Mouse (Mus musculus) induced T-regulatory cell, adult 2 months (primary cell): ENCODE results near the gene Loxl3.

ENCODE experiments used
- DNase-seq: peaks from one replicate; pipeline ENCODE4 v3.0.0-alpha.2; 2012; ENCODE audit warnings: low read depth

Loxl3 gene

DNA sequence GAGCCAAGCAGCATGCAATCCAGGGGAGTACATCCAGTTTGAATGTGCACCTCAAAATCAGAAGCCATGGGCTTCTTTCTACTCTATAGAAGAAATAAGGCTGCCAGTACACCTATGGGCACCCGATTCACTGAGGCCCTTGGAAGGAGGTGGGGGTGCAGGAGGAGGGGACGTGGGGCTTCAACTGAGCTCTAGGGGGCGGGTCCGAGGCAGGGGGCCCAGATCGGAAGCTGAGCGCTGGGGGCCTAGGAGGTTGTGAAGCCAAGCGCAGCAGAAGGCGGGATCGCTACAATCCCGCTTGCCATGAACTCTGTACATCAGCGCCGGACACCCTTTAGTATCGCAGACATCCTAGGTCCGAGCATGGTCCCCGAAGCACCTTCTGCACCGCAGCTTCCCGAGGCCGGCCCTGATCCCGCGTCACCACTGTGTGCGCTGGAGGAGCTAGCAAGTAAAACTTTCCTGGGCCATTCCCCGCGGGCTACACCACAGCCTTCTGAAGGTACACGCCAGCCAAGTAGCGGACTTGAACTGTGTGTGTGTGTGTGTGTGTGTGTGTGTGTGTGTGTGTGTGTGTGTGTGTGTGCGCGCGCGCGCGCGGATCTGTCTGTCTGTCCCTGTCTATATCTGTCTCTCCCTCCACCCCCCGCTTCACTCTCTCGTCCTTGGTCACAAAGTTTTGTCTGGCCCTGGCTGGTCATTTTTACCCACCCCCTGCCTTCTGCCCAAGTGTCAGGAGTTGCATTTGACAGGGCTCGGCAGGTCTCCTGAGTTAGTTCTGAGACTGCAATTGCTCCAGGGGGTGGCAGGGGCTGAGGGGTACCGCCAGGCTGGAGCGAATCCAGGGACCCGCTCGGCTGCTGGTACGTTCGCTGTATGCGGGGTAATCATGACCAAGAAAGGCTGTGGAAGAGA, 52.4 kb downstream of the Loxl3 start, which contains the start of gene Lbx2:
Lbx2 (plus strand) TSS at position 247 of the 915 bp plus-strand sequence.
- DNase-seq: no peak

DNA sequence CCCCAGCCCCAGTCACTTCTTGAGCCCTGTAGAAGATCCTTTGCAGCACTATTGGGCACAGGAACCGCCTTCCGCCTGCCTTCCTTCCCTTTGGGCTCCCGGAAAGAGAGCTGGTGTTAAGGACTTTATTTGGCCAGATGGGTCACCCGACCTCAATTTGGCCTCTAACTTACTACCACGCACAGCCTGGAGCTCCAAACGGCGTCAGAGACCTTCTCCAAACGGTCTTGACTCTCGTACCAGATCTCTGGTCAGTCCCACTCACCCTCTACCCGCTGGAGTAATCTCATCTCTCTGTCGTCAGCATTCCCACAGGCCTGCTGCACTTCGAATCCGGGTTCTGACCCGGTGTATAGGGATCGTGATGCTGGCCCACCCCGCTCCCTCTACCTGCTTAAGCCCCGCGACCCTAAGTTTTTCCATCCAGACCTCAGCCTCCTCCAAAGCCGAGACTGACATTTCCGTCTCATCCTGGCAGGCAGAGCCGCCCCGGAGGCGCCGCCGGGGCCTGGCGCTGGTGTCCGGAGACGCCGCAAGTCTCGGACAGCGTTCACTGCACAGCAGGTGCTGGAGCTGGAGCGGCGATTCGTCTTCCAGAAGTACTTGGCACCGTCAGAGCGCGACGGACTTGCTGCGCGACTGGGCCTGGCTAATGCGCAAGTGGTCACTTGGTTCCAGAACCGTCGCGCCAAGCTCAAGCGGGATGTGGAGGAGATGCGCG, 53.4 kb downstream of the Loxl3 start:
- DNase-seq: no peak

DNA sequence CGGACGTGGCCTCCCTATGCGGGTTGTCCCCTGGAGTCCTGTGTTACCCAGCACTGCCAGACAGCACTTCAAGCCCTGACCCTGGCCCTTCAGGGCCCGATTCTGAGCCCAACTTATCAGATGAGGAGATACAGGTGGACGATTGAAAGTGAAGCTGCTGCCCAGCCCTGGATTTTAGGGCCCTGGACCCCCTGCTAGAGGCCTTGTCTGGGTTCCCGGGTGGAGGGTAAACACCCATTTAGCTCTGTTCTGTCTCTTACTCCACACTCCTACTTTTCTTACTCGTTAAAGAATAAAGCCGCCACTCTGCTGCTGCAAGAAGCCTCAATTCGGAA, 53.9 kb downstream of the Loxl3 start:
- no peak for DNase-seq

- DNase-seq: no peak
Observed at GRCm38 (mm10) chr6:83092416-83093127, 58.6 kb downstream of the Loxl3 start.

DNA sequence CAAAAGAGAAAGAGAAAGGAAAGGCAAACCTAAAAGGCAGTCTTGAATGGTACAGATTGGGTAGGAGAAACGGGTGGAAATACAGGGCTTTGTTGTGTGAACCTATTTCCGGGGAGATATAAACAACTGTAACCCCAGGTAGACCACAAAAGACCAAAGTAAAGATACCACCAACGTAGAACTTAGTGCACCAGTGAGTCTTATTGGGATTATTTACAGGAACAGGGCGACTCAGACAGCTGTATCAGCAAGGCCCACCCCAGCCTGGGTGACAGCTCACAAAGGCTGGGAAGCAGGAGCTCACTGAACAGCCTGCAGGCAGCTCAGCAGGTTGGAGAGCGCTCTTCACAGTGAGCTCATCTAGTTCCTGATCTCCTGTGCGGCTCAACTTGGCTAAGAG, 62.0 kb downstream of the Loxl3 start:
- DNase-seq: peak; percentile 83

DNA sequence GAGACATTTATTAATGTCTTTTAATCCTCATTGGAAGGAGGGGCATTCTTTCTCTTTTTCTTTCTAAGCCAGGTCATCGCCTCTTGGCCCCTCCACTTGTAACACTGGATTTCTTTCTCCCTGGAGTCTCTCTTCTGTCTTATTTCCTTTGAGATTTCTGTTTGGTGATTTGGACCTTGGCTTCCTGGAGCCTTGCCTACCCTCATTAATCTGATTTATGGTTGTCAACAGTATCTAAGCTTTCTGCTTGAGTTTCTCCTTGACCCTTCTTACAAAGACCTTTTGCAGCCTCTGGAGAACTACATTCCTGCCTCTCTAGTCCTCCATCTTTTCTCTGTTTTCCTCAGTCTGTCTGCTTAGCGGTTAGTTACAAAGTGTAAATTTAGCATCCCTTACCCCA, 64.4 kb downstream of the Loxl3 start:
- DNase-seq: no peak

DNA sequence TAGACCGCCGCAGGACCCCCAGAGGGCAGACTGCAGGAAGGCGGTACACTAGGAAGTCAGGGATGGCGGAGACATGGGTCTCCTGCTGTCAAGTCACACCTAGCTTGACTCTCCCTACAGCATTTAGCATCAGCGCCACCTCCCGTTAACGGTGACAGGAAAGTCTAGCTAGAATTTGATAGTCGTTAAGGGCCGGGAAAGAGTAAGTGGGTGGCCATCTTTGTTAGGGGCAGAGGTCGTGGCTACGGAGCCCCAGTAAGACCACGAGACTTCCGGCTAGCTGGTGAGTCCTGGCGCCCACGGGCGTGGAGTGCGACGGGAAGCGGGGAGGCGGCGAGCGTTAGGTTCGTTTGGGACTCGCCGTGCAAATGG, 67.3 kb downstream of the Loxl3 start, which contains the start of the genes Ccdc142 and Gm42688:
Ccdc142 (plus strand) TSS at position 286 of the 372 bp plus-strand sequence.
Gm42688 (plus strand) TSS at position 302 of the 372 bp plus-strand sequence.
- DNase-seq: peak; percentile 95

GRCm38 (mm10) chr6:83101688-83102556, 67.9 kb downstream of the Loxl3 start:
- peak; percentile 81 for DNase-seq
